20 mouse cellular contexts compared by ENCODE assay signal in genomic region chr9:66639626-66640025, GRCm38 (mm10). TPM values are rescaled to one million over a fixed set of nuclear protein-coding genes. Genes with fewer than 3 reads are reported as not detected.
DNase-seq lines count a peak whose midpoint lies in the region; ATAC-seq and TF ChIP-seq lines count a peak whose summit lies in the region.
"Had no signal": no experiment of that assay in that cellular context is flagged by ENCODE, and none has a peak within 500 bp of the region (broad histone marks: within the 10 kb centered on the region; RNA-seq: fewer than 3 reads in every experiment).

No protein-coding gene starts in this region.

- peak; percentile 40; the same call in 1 of the 2 replicates for ATAC-seq in intestine, embryonic 16.5 days
- ATAC-seq in intestine, embryonic 15.5 days, result no peak
- peak; percentile 55; the same call in 1 of the 2 replicates for ATAC-seq in neural tube, embryonic 15.5 days (ENCODE audit: low FRiP score)
- peak; percentile 63 for ATAC-seq in intestine, postnatal 0 days
- ATAC-seq: activated CD4-positive, CD25-positive, alpha-beta regulatory T cell, adult 4 months; Patski had no signal

- WGBS in intestine, embryonic 16.5 days, result 73% methylated on average over 2 of the region's 2 CpGs
- 78% methylated on average over 2 of the region's 2 CpGs for WGBS in intestine, embryonic 15.5 days
- 54% methylated on average over 2 of the region's 2 CpGs for WGBS in neural tube, embryonic 15.5 days
- 34% methylated on average over 2 of the region's 2 CpGs for WGBS in intestine, postnatal 0 days

- no peaks in the 10 kb centered on the region for H3K36me3 ChIP-seq in intestine, embryonic 16.5 days (ENCODE audit: control insufficient read depth, insufficient read depth, low read length)
- no peaks in the 10 kb centered on the region for H3K36me3 ChIP-seq in intestine, embryonic 15.5 days
- no peaks in the 10 kb centered on the region for H3K36me3 ChIP-seq in neural tube, embryonic 15.5 days
- no peaks in the 10 kb centered on the region for H3K36me3 ChIP-seq in intestine, postnatal 0 days (ENCODE audit: control insufficient read depth, insufficient read depth)
- H3K36me3 ChIP-seq: G1E had no signal

- intact Hi-C loops in gastrocnemius, postnatal 14 days (cut with DNase I; ENCODE audit: low total_unique reads), result loop anchor here (10.0 kb wide), 1 partner anchor 295 kb away; no protein-coding TSS in a partner anchor

- no peak overlapping the region for H3K27ac ChIP-seq in intestine, embryonic 16.5 days (ENCODE audit: low read length)
- no peak overlapping the region for H3K27ac ChIP-seq in intestine, embryonic 15.5 days
- no peak overlapping the region for H3K27ac ChIP-seq in neural tube, embryonic 15.5 days (replicated peaks)
- no peak overlapping the region for H3K27ac ChIP-seq in intestine, postnatal 0 days (ENCODE audit: low read depth, low read length)

- no peak for TF ChIP-seq CTCF in intestine, postnatal 0 days (IDR thresholded peaks at IDR 0.05; ENCODE audit: low read depth)

- H3K4me1 ChIP-seq in intestine, embryonic 16.5 days (ENCODE audit: control insufficient read depth, insufficient read depth, low read length), result no peaks in the 10 kb centered on the region
- H3K4me1 ChIP-seq in intestine, embryonic 15.5 days (replicated peaks), result no peaks in the 10 kb centered on the region
- no peaks in the 10 kb centered on the region for H3K4me1 ChIP-seq in neural tube, embryonic 15.5 days
- no peaks in the 10 kb centered on the region for H3K4me1 ChIP-seq in intestine, postnatal 0 days (replicated peaks; ENCODE audit: control insufficient read depth, insufficient read depth, low read length)

- no peak overlapping the region for H3K4me2 ChIP-seq in intestine, embryonic 16.5 days (ENCODE audit: low read depth, low read length)
- H3K4me2 ChIP-seq in intestine, embryonic 15.5 days (replicated peaks), result no peak overlapping the region
- H3K4me2 ChIP-seq in neural tube, embryonic 15.5 days, result no peak overlapping the region
- no peak overlapping the region for H3K4me2 ChIP-seq in intestine, postnatal 0 days (replicated peaks; ENCODE audit: low read depth)

- H3K4me3 ChIP-seq in intestine, embryonic 16.5 days (ENCODE audit: low read length), result no peak overlapping the region
- H3K4me3 ChIP-seq in intestine, embryonic 15.5 days (replicated peaks), result no peak overlapping the region
- H3K4me3 ChIP-seq in neural tube, embryonic 15.5 days (replicated peaks), result no peak overlapping the region
- no peak overlapping the region for H3K4me3 ChIP-seq in intestine, postnatal 0 days (ENCODE audit: low read depth, low read length)

- H3K9me3 ChIP-seq in intestine, embryonic 16.5 days (ENCODE audit: control insufficient read depth, low read length), result no peaks in the 10 kb centered on the region
- no peaks in the 10 kb centered on the region for H3K9me3 ChIP-seq in intestine, embryonic 15.5 days
- no peaks in the 10 kb centered on the region for H3K9me3 ChIP-seq in neural tube, embryonic 15.5 days (replicated peaks)
- no peaks in the 10 kb centered on the region for H3K9me3 ChIP-seq in intestine, postnatal 0 days (ENCODE audit: control insufficient read depth)
- H3K9me3 ChIP-seq: G1E had no signal

- H3K27me3 ChIP-seq in intestine, embryonic 16.5 days (replicated peaks; ENCODE audit: control insufficient read depth, insufficient read depth, low read length), result no peaks in the 10 kb centered on the region
- no peaks in the 10 kb centered on the region for H3K27me3 ChIP-seq in intestine, embryonic 15.5 days (replicated peaks)
- no peaks in the 10 kb centered on the region for H3K27me3 ChIP-seq in neural tube, embryonic 15.5 days (replicated peaks)
- H3K27me3 ChIP-seq in intestine, postnatal 0 days (replicated peaks; ENCODE audit: control insufficient read depth, insufficient read depth, low read length), result no peaks in the 10 kb centered on the region
- H3K27me3 ChIP-seq: CH12.LX, Patski had no signal

- H3K9ac ChIP-seq in intestine, embryonic 16.5 days (ENCODE audit: low read depth, low read length), result no peak overlapping the region
- H3K9ac ChIP-seq in intestine, embryonic 15.5 days, result no peak overlapping the region
- no peak overlapping the region for H3K9ac ChIP-seq in neural tube, embryonic 15.5 days (replicated peaks)
- no peak overlapping the region for H3K9ac ChIP-seq in intestine, postnatal 0 days (ENCODE audit: low read depth, low read length)

- no peak for DNase-seq in neural tube, embryonic 10.5 days (ENCODE audit: extremely low spot score, low spot score)
- DNase-seq in gastrocnemius, postnatal 14 days, result no peak
- DNase-seq: adrenal gland, adult 2 months; adrenal gland, adult 8-10 months; adrenal gland, postnatal 10 days; adrenal gland, postnatal 14 days; adrenal gland, postnatal 25 days; adrenal gland, postnatal 36 days; B cell, adult 2 months; cerebellum, adult 11 months; cerebellum, adult 11-12 months; cerebellum, adult 18-20 months had no signal

RNA-seq across cellular contexts. Expression of gene Usp3, which starts 46.7 kb away (rescaled TPM):
- 75.5 and 79.1 TPM in 2 replicates for polyA plus RNA-seq in intestine, embryonic 16.5 days (2015; fragmentation: Nextera tagmentation; extraction: Ambion mirVana)
- 78.9 and 79.5 TPM in 2 replicates for polyA plus RNA-seq in intestine, embryonic 15.5 days (2015; fragmentation: Nextera tagmentation; extraction: Ambion mirVana)
- 51.2 and 57.0 TPM in 2 replicates for polyA plus RNA-seq in neural tube, embryonic 15.5 days (2015; fragmentation: Nextera tagmentation; extraction: Ambion mirVana)
- polyA plus RNA-seq in intestine, postnatal 0 days (2015; fragmentation: Nextera tagmentation; extraction: Ambion mirVana), result 63.5 and 70.3 TPM in 2 replicates
- 10 to 100 TPM; 18.4 to 18.9 TPM for total RNA-seq in gastrocnemius, postnatal 14 days (2021)
